Mouse (Mus musculus) frontal cortex, postnatal 14 days (tissue): Measurements from ENCODE around the gene Mapk10.

Experiments used
- DNase-seq, 2 experiments: peaks; one replicate each; pipeline ENCODE4 v3.0.0; 2022; ENCODE audit warnings: low spot score in 2 of 2

Mapk10 gene

DNA sequence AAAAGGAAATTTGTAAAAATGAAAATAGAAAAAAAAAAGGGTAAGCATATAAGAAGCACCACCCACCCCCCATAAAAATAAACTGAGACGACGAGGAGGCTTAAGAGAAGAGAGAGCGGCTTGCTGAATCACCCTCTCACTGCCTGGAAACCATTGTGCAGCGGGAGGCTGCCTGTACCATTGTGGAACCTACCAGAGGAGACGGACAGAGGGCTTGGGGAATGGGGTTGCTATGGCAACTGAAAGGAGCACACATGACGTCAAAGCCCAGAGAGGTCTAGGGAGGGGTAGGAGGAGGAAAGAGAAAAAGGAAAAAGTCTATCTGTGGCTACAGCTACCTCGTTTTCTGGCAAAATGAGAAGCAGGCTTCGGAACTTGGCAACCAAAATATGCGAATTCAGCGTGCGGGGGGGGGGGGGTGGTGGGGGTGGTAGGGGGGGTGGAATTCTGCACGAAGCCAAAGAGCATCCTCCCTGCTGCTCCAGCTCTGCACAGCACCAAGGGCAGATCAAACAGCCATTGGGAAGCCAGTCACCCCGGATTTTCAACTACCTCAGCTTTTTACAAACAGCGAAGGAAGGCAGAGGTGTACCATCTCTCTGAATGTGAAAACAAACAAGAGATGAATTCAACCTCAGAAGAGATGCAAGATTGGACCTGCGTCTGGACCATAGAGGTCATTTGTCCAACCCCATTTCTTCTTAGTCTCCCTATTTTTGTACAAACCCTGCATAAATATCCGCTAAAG is at the start of gene Mapk10:
Mapk10 (minus strand) TSS at position 234 of the 748 bp plus-strand sequence.
- peak; percentile 80 to 85 for DNase-seq

DNA sequence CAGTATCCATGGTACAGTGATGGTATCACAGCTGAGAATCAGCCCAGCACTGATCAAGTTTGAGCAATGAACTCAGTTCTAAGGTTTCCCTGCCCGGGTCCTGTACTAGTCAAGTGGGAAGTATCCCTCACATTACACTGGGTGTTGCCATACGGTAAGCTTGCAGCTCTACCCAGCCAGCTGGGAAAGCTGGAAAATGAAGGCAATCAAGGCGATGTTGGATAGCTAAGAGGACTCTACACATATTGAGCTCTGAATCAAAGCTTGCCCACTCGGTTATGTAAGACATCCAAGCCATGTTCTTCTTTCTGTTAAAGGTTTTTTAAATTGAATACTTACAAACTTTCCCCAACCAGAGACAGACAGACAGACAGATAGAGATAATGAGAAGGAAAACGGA is 45.0 kb upstream of the Mapk10 start:
- DNase-seq, result no peak

DNA sequence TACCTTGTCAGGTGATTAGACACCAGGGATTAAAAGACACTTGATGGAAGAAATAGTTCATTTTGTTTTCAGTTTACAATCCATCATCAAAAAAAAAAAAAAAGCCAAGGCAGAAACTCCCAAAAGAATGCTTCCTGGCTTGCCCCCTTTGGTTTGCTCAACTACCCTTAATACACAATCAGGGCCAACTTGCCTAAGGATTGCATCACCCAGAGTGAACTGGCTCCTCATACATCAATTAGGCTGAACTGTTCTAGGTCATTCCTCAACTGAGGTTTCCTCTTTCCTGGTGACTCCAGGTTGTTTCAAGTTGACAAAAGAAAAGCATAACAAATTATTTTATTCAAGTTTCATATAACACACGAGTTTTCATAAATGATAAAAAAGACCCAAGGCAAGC is 31.3 kb upstream of the Mapk10 start:
- no peak for DNase-seq

DNA sequence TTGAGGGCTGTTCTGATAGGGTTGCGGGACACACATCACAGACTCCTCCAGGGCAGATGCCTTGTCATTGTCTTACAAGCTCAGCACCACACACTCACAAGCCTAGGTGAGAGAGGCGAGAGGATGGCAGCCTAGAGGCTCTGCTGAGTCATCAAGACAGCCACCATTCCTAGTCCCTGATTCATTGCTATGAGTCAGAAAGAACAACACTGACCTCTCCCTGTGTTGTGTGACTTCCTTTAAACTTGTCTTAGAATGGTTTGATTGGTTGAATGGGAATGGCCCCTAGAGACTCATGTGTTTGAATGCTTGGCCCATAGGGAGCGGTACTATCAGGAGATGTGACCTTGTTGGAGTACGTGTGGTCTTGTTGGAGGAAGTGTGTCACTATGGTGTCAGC is 20.7 kb upstream of the Mapk10 start:
- no peak for DNase-seq

DNA sequence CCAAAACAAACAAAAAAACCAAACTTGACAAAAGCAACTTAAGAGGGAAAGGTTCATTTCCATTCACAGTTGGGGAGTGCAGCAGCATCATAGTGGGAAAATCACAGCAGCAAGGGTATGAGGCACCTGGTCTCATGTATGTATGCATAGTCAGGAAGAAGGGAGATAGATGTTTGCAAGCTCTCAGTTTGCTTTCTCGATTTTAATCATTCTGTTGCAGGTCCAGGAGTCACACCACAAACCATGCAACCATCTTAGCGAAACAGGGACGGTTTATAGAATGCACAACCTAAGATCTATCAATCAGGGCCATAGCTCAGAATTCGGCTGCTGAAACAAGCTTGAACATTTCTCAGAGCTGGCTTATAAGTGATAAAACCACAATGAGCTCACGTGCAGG is 19.2 kb upstream of the Mapk10 start:
- no peak for DNase-seq

DNA sequence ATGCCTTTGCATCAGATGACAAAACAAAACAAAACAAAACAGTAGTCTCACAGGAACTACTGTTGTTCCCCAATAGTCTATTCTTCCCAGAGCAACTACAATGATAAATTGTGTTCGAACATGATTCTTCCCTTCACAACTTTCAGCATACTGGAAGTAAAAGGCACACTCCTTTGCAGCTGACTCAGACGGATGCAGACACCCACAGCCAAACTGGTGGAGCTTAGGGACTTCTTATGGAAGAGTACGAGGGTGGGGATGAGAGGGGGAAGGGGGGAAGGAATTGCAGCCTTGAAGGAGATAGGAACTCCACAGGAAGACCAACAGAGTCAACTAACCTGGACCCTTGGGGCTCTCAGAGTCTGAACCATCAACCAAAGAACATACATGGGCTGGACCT is 18.2 kb upstream of the Mapk10 start:
- no peak for DNase-seq

DNA sequence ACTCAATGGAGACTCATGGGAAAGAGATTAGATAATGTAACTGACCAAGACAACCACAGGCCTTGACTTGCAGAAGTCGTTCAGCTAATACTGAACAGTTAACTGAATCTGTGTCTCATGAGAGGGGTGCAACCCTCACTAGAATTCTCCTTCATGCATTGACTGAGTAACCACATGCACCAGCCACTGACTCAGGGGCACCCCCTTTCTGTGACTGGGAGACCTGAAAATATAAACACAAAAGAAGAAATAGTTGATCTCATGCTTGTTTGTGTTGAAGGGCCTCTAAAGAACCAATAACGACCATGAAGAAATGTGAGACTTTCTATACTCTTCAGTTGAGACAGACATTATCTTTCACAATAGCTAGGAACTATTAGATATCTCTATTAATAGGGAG is 10.9 kb upstream of the Mapk10 start:
- DNase-seq, result no peak

DNA sequence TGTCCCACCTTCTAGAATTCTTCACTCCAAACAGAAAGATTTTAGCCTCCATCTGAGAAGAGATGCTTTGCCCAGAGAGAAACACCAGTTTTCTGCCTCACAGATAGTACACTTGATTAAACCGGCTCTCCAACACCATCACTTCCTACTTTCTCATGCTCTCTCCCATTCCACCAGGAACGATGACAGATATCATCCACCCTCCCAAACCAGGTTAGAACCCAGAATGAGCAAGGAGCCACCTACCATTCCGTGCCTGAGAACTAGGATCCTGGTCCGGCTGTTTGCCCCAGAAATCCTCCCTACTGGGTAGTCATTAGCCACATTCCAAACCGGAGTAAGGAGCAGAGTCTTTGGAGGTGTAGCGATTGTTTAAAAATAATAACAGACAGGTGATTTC is 490 bp downstream of the Mapk10 start:
- no peak for DNase-seq

DNA sequence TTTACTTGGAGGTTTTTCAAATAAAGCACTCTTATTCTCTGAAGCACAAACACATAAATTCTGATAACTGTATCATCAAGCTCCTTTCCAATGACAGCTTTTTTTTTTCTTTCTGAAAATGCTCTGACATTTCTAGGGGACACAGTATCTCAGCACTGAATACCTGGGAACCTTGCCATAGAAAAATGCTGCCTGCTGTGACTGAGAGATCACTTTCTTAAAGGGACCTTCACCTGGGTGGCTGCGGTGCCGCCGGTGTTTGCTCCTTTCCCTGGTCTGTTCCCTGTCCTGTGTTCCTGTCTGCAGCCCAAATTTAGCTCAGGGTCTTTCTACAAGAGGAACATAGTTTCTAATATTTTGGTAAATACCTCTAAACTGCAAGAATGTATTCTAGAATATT is 1.1 kb downstream of the Mapk10 start:
- no peak for DNase-seq

DNA sequence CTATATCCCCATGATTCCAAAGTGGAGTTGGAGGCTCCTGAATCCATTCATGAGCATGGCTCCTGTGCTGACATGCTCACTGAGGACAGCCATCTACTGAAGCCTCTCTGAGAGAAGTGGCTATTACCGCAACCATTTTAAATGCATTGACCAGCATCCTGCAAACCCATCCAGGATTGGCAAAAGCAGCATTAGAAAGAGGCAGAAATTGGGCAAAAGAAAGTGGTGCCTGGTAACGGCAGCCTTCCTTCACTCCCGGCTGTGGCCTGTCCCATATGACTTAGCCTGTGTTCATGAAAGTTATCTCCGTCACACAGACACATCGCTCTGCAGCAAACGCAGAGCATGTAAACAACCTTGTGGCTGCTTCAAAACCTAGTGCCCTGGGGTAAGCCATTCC is 1.6 kb downstream of the Mapk10 start:
- DNase-seq, result no peak

DNA sequence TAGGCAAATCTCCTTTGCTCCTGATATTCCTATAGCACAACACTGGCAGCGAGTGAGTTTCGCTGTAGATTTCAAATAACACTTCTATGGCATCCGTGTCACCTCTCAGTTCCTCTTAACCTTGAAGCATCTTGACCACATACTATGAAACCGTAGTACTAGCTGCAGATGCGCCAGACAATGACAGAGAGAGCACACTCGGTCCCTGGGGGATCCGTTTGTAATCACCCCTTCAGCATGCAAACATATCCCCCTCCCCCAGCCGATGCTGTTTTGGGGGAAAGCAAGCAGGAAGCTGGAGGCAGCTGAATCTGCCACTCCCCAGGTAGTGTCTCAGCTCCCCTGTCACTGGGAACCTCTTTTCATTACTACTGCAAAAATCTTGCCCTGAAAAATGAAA is 2.3 kb downstream of the Mapk10 start:
- DNase-seq, result no peak

DNA sequence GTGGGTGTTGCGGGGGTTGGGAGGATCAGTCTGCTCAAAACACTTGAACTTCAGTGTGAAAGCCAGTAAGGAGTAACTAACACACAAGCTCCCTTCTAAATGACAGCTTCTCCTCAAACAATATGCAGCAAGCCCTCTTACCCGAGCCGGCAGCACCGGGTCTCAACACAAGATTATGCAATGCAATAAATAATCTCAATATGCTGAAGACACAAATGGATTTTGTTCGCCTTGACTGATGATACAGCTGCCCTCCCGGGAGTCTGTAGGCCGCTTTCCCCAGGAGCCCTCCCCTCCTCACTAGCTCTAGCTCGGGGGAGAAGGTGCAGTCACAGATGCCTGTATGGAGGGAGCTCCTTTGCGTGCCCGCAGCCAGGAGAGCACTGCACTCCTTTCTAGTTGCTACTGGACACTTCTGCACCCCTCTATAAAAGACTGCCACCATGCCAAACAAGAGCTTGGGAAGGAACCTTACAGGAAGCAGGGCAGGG is 3.1 kb downstream of the Mapk10 start:
- DNase-seq, result no peak

DNA sequence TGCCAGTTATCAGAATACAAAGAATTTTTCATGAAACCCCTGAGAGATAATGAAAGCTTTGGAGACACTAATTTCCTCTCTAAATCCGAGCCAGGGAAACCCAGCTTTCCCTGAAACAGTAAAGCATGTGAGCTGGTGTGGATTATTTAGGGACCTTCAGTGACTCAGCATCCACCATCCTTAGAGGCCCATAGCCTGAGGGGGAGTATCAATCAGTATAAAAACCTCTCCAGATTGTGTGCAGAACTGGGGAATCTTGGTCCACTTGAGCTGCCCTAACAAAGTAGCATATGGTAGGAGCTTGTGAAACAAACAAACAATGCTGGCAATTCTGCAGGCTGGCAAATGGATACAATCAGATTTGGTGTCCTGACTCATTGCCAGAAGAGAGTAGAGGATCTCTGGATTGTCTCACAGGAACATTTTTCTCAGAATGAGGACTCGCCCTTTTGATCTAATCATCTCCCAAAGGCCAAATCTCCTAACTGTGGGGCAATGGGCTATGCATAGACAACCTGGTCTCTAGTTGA is 13.3 kb downstream of the Mapk10 start:
- no peak for DNase-seq

DNA sequence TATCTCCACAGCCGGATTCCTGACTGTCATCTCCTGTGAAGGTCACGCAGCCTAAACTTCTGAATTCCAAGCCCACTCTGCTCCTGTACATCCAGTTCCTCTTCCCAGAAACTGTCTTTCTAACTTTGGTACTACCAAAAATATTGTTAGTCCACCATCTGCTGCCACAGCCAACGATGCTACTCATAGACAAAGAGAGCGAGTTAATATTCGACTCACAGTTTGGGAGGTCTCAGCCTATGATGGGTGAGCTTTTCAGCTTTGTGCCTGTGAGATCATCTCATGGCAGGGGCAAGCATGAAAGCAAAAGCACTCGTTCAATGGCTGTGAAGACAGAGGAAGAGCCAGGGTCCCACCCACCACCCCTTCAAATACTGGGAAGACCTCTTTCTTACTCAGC is 16.6 kb downstream of the Mapk10 start:
- DNase-seq, result no peak

DNA sequence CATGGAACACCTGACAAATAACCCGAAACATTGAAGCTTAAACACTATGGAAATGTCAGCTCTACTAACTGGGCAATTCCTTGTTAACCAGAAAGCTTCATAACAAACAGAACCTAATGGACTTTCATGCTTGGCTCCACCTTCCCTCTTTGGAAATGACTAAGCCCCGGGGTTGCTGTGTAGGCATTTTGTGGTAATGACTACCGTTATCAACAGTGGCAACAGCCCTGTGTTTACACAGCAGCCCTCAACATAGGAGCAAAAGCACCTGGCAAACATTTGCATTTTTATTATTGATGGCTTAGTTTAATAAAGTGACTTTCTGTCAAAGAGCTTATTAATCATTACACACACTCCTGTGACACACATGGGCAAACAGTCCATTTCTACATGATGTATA is 17.4 kb downstream of the Mapk10 start:
- no peak for DNase-seq

DNA sequence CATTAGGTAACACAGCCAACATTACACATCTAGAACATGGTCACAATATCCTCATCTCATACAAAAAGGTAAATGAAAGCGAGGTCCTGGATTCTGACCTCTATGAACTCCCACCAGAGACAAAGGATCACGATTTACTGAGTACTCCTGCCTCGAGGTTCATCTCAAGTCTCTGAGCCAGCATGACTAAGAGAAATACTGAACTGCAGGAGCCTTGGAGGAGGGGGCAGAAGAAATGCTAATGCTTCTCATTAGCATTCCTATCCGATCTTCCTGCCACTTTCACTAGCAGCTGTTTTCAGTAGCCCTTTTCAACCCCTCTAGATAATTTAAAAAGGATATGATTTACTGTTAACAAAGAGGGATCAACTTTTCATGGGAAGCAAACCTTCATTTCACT is 19.6 kb downstream of the Mapk10 start:
- no peak for DNase-seq

DNA sequence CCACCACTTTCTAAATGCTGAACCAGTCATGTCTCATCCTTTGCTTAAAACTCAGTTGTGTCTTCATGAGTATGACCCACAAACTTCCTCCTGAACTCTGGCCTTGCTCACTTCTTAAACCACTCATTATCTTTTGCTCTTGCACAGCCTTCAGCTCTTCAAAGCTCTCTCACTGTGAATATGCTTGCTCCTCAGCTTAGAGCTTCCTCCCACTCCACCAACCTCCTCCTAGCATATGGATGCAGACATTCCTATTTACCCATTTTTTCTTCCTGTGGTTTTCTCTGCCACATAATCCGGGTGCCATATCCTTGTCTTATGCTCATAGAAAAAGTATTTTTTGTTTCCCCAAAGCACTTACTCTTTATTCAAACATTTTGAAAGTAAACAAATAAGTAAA is 26.9 kb downstream of the Mapk10 start:
- no peak for DNase-seq

DNA sequence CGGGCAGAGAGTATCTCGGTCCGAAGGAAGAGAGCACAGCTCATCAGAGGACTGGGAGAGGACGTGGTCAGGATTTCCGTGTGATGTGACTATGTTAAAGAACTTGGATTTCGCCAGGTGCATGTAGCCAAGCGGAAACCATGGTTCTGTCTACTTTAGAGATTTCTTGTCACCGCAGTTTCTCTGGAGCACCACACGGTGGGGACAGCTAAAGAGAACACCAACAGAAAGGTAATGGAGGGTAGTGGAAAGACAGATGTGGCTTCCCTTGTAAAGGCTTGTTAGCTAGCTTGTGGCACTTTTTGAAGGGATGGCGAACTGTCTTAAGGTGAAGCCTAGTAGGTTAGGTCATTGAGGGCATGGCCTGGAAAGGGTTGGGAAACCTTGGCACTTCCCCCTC is 29.5 kb downstream of the Mapk10 start:
- DNase-seq, result no peak

DNA sequence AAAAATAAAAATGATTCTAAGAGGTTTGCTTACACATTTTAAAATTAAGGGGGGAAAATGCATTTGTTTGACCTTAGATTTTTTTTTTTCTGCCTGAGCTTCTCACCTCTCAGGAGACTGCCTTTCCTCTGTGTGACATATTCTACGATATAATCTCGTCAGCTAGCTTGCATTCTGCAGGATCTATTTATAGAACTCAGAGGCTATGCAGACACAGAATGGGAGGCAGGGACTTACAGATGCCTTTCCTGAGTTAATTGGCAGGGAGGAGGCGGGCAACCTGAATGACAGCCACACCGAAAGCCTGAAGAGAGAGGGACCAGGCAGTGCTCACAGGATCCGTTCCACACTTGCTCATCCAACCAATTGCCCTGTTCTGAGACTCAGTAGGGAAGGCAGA is 34.1 kb downstream of the Mapk10 start:
- no peak for DNase-seq

DNA sequence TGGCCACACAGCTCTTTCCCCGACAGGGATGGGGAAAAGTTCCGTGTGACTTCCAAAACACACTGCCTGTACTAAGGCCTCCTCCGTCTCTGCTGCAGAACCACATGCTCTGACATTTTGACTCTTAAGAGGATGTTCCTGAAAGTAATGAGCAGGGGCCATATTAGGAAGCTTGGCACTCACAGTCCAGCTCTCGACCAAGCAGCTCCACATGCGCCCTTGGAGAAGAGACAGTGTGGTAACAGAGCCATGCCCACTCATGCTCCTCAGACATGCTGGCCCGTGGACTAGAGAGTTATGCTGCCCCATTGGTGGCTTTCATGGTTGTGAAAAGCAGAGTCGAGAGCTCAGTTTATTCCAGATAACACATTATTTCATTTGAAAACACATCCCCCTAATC is 35.1 kb downstream of the Mapk10 start:
- no peak for DNase-seq

DNA sequence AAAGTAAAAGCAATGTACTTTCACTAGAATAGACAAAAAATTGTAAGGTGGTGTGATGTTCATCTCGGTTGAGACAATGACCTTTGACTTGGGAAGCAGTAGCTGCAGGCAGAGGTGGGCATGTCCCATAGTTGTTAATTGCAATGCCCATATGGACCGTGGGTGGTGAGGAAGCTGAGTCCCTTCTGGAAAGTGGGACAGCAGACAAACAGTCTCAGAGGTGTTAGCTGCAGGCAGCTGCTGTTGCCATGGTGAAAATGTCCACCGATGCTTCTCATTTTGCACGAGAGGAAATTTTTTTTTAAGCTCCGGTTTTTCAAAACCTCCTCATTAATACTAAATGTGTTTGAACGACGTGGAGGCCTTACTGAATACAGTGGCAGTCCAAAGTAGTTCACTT is 36.5 kb downstream of the Mapk10 start:
- DNase-seq, result peak in 1 of 2 experiments; percentile 56

DNA sequence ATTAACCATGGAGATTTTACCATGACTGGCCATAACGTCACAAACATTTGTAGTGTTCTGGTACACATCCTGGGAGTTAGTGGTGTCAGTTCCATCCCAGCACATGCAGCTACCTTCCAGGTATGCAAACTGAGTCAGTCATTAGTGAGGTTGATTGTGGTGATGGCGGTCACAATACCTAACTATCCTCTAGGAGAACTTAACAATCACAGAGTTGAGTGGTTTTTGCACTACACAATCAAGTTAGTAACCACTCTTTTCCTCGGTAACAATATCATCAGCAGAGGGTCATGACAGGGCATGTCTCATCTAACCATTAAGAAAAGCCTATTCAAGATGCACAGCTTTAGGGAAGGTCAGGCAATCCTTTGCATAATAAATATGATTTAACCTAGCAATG is 39.9 kb downstream of the Mapk10 start:
- no peak for DNase-seq

DNA sequence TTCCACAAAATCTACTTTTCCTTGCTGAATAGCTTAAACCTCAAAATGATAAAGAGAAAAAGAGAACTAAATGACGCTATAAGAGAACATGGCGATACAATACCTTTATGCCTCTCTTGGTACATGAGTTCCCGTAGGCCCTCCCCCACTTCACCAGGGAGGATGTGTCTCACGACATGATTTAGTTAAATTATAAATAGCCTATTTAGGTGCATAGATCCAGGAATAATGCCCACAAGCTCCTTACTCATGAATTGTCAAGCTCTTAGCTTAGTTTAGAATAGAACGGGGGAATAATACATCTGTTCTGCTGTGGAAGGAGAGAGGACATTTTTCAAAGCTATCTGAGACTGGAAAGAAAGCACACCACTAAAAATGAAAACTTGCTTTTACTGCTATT is 43.8 kb downstream of the Mapk10 start:
- DNase-seq, result no peak

DNA sequence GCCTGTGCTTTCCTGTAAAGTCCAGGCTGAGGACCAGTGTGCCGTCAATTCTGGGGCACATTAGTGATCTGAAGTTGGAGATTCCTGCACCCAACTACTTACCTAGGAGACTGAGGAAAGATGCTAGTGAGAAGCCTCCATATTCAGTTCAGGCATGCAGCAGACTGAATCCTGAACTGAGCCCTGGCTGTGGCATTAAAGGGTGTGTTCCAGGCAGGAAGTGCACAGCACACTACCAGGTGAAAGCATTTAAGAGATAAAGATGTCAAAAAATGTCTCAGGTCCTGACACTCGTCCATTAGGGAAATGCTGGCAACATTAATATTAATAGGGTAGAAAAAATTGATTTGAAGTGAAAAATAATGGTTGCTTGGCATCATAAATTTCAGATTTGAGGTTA is 44.4 kb downstream of the Mapk10 start:
- no peak for DNase-seq
